Mouse (Mus musculus) heart, embryonic 16.5 days (tissue): Measurements from ENCODE around the gene Olfr60. TPM values are rescaled to one million over a fixed set of nuclear protein-coding genes. Genes with fewer than 3 reads are reported as not detected.

Source experiments
- ATAC-seq: fragments of 200-750 bp; cut with Nextera tagmentation; replicated peaks from 2 replicates; pipeline ENCODE4 v1.8.0; 2017; ENCODE audit warnings: moderate number of reproducible peaks; ENCODE audit not compliant: insufficient read depth, low FRiP score; ENCODE audit errors: extremely low read depth
- H3K27ac ChIP-seq: fragments of 300-500 bp; sonication (generic); 2 replicates; pipeline ENCODE4 v1.5.1; 2014; ENCODE audit warnings: mild to moderate bottlenecking, low read length, control low read depth, moderate library complexity
- H3K27me3 ChIP-seq: fragments of 300-500 bp; sonication (generic); 2 replicates; pipeline ENCODE4 v1.6.1; 2014; ENCODE audit warnings: low read length, mixed read lengths; ENCODE audit not compliant: control insufficient read depth, insufficient read depth
- H3K36me3 ChIP-seq: fragments of 300-500 bp; sonication (generic); 2 replicates; pipeline ENCODE4 v1.6.1; 2014; ENCODE audit not compliant: control insufficient read depth, insufficient read depth
- H3K4me1 ChIP-seq: fragments of 300-500 bp; sonication (generic); 2 replicates; pipeline ENCODE4 v1.6.1; 2014; ENCODE audit warnings: low read length, mixed read lengths; ENCODE audit not compliant: control insufficient read depth, insufficient read depth
- H3K4me2 ChIP-seq: fragments of 300-500 bp; sonication (generic); 2 replicates; pipeline ENCODE4 v1.6.1; 2014; ENCODE audit warnings: low read depth, mild to moderate bottlenecking, control low read depth, low read length
- H3K4me3 ChIP-seq: fragments of 300-500 bp; sonication (generic); 2 replicates; pipeline ENCODE4 v1.5.1; 2014; ENCODE audit warnings: mild to moderate bottlenecking, control low read depth, low read length
- H3K9ac ChIP-seq: fragments of 300-500 bp; sonication (generic); 2 replicates; pipeline ENCODE4 v1.6.1; 2014; ENCODE audit warnings: low read length, control low read depth
- H3K9me3 ChIP-seq: fragments of 300-500 bp; sonication (generic); replicated peaks from 2 replicates; pipeline ENCODE4 v1.6.1; 2016; ENCODE audit warnings: low read length; ENCODE audit not compliant: control insufficient read depth
- WGBS: fragments of 180-500 bp; shearing (Covaris S2); extraction: QIAGEN DNeasy Blood & Tissue Kit; methylation state at CpG from one replicate; pipeline ENCODE4 v1.1.7; 2014; 5-methylcytosine and 5-hydroxymethylcytosine counted together
- polyA plus RNA-seq: library from polyadenylated mRNA; unstranded; fragments of >200 nt; fragmentation: Nextera tagmentation; extraction: Ambion mirVana; gene quantifications from 2 replicates; pipeline ENCODE4 v1.2.1, GENCODE M21; 2015

The Olfr60 gene
- polyA plus RNA-seq: not detected in 2 replicates

- Histone ChIP-seq H3K27ac (no peak within 1 kb of the TSS), H3K9ac (no peak within 1 kb of the TSS), H3K9me3 (no peaks in the 10 kb centered on the region), H3K36me3 (no peaks in the 10 kb centered on the region), H3K4me1 (no peaks in the 10 kb centered on the region), H3K4me2 (no peak within 1 kb of the TSS), H3K4me3 (no peak within 1 kb of the TSS), H3K27me3 (no peaks in the 10 kb centered on the region)
- ATAC-seq: no peak
- 54% methylated on average over 3 of the region's 3 CpGs for WGBS
These were observed at the start of gene Olfr60 for GRCm38 (mm10) chr7:140361571-140361970. Gene Olfr60 (minus strand): TSS chr7:140361671.

- no peak within 1 kb of the TSS for H3K27ac ChIP-seq
- H3K4me1 ChIP-seq: no peaks in the 10 kb centered on the region
- H3K9me3 ChIP-seq: 0 out of 2 replicates have a peak, but pooled peaks cover 7% of the 10 kb centered on the region
- no peak for ATAC-seq
- WGBS: 63% methylated on average over 1 of the region's 1 CpGs
- H3K36me3 ChIP-seq: no peaks in the 10 kb centered on the region
- H3K4me2 ChIP-seq: no peak within 1 kb of the TSS
- no peak within 1 kb of the TSS for H3K4me3 ChIP-seq
- no peaks in the 10 kb centered on the region for H3K27me3 ChIP-seq
- no peak within 1 kb of the TSS for H3K9ac ChIP-seq
These were observed 41.3 kb upstream of the Olfr60 start, which contains the start of gene Olfr531 for GRCm38 (mm10) chr7:140402818-140403217. Gene Olfr531 (minus strand): TSS chr7:140402918.

- Histone ChIP-seq H3K4me3 (no peak overlapping the region), H3K4me1 (no peaks in the 10 kb centered on the region), H3K27me3 (no peaks in the 10 kb centered on the region), H3K36me3 (no peaks in the 10 kb centered on the region), H3K9ac (no peak overlapping the region), H3K4me2 (no peak overlapping the region), H3K27ac (no peak overlapping the region), H3K9me3 (no peaks in the 10 kb centered on the region)
- WGBS: 72% methylated on average over 2 of the region's 2 CpGs
- no peak for ATAC-seq
These were observed 15.4 kb upstream of the Olfr60 start for GRCm38 (mm10) chr7:140376911-140377310.

- H3K27ac ChIP-seq: no peak within 1 kb of the TSS
- 35% methylated on average over 1 of the region's 1 CpGs for WGBS
- no peaks in the 10 kb centered on the region for H3K9me3 ChIP-seq
- H3K4me3 ChIP-seq: no peak within 1 kb of the TSS
- H3K9ac ChIP-seq: no peak within 1 kb of the TSS
- H3K36me3 ChIP-seq: no peaks in the 10 kb centered on the region
- no peak for ATAC-seq
- H3K27me3 ChIP-seq: no peaks in the 10 kb centered on the region
- H3K4me1 ChIP-seq: no peaks in the 10 kb centered on the region
- H3K4me2 ChIP-seq: no peak within 1 kb of the TSS
These were observed 14.8 kb upstream of the Olfr60 start, which contains the start of gene Olfr530 for GRCm38 (mm10) chr7:140376231-140376630. Gene Olfr530 (minus strand): TSS chr7:140376331.

GRCm38 (mm10) chr7:140374300-140374699 is 12.8 kb upstream of the Olfr60 start:
- H3K4me3 ChIP-seq: no peak overlapping the region
- no peak overlapping the region for H3K9ac ChIP-seq
- no peak for ATAC-seq
- no peak overlapping the region for H3K4me2 ChIP-seq
- H3K27ac ChIP-seq: no peak overlapping the region
- no peaks in the 10 kb centered on the region for H3K4me1 ChIP-seq
- WGBS: 61% methylated on average over 4 of the region's 4 CpGs
- no peaks in the 10 kb centered on the region for H3K36me3 ChIP-seq
- H3K9me3 ChIP-seq: no peaks in the 10 kb centered on the region
- no peaks in the 10 kb centered on the region for H3K27me3 ChIP-seq

- no peaks in the 10 kb centered on the region; the same call in 1 of the 2 replicates for H3K9me3 ChIP-seq
- no peaks in the 10 kb centered on the region for H3K36me3 ChIP-seq
- no peak for ATAC-seq
- no peak within 1 kb of the TSS for H3K27ac ChIP-seq
- H3K27me3 ChIP-seq: no peaks in the 10 kb centered on the region
- H3K4me1 ChIP-seq: no peaks in the 10 kb centered on the region
- H3K4me2 ChIP-seq: no peak within 1 kb of the TSS
- H3K4me3 ChIP-seq: no peak within 1 kb of the TSS
- no peak within 1 kb of the TSS for H3K9ac ChIP-seq
- WGBS: 62% methylated on average over 2 of the region's 2 CpGs
These were observed 27.8 kb downstream of the Olfr60 start, which contains the start of gene Olfr527 for GRCm38 (mm10) chr7:140333717-140334116. Gene Olfr527 (plus strand): TSS chr7:140334017.

- Histone ChIP-seq H3K4me1 (no peaks in the 10 kb centered on the region), H3K4me2 (no peak overlapping the region), H3K27me3 (no peaks in the 10 kb centered on the region), H3K27ac (no peak overlapping the region), H3K9me3 (no peaks in the 10 kb centered on the region; the same call in 1 of the 2 replicates), H3K4me3 (no peak overlapping the region), H3K36me3 (no peaks in the 10 kb centered on the region), H3K9ac (no peak overlapping the region)
- 29% methylated on average over 1 of the region's 1 CpGs for WGBS
- no peak for ATAC-seq
These were observed 31.6 kb downstream of the Olfr60 start for GRCm38 (mm10) chr7:140329766-140330304.

- Histone ChIP-seq H3K27me3 (no peaks in the 10 kb centered on the region), H3K36me3 (no peaks in the 10 kb centered on the region), H3K9ac (no peak overlapping the region), H3K4me2 (no peak overlapping the region), H3K4me1 (no peaks in the 10 kb centered on the region), H3K4me3 (no peak overlapping the region), H3K9me3 (no peaks in the 10 kb centered on the region), H3K27ac (no peak overlapping the region)
- peak; percentile 68 for ATAC-seq
These were observed 40.3 kb downstream of the Olfr60 start for GRCm38 (mm10) chr7:140321135-140321534.

- no peaks in the 10 kb centered on the region for H3K4me1 ChIP-seq
- no peak within 1 kb of the TSS for H3K4me2 ChIP-seq
- no peak within 1 kb of the TSS for H3K9ac ChIP-seq
- WGBS: 52% methylated on average over 1 of the region's 1 CpGs
- no peaks in the 10 kb centered on the region for H3K36me3 ChIP-seq
- no peaks in the 10 kb centered on the region for H3K9me3 ChIP-seq
- no peak within 1 kb of the TSS for H3K4me3 ChIP-seq
- no peak for ATAC-seq
- no peaks in the 10 kb centered on the region for H3K27me3 ChIP-seq
- no peak within 1 kb of the TSS for H3K27ac ChIP-seq
These were observed 40.9 kb downstream of the Olfr60 start, which contains the start of gene Olfr525 for GRCm38 (mm10) chr7:140320558-140320957. Gene Olfr525 (plus strand): TSS chr7:140320858.
